Mouse (Mus musculus) thymus, postnatal 14 days (tissue): ENCODE data around the gene Tmem91.
A peak's percentile ranks its signal among the peaks of the same experiment; 100 is the strongest.
"Not testable (repeated sequence)": the region's sequence is repeated elsewhere in the genome, so short reads cannot be mapped to it uniquely, and the experiment has no call there.

Source experiments
- DNase-seq: peaks from one replicate; pipeline ENCODE4 v3.0.0; 2021

The Tmem91 gene

GRCm38 (mm10) chr7:25674719-25675300, at the start of gene Tmem91:
Gene Tmem91 (minus strand): TSS chr7:25675166.
- DNase-seq: peak; percentile 50

GRCm38 (mm10) chr7:25721776-25722175, 46.8 kb upstream of the Tmem91 start:
- DNase-seq: not testable (repeated sequence)

GRCm38 (mm10) chr7:25720760-25721159, 45.8 kb upstream of the Tmem91 start:
- DNase-seq: no peak

GRCm38 (mm10) chr7:25719761-25720610, 45.0 kb upstream of the Tmem91 start:
- DNase-seq: peak; percentile 71

GRCm38 (mm10) chr7:25718788-25719417, 43.9 kb upstream of the Tmem91 start, which contains the start of gene Ccdc97:
Gene Ccdc97 (minus strand): TSS chr7:25719088.
- peak; percentile 92 for DNase-seq

DNA sequence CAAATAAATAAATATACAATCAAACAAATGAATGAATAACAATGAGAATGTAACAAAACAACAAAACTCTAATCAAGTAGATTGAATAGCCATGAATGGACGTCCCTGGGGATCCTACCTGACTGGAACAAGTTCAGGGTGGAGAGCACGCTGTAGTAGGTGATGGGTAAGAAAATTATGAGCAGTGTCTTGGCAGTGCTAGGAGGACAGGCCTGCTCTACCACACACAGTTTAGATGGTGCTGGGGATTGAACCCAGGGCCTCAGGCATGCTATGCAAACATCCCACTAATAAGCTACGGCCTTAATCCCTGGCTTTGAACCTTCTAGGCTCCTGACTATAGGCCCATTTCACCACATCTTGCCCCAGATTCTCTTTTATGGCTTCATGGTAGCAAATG, 42.5 kb upstream of the Tmem91 start:
- no peak for DNase-seq

- DNase-seq: no peak
These were observed 40.8 kb upstream of the Tmem91 start for GRCm38 (mm10) chr7:25715731-25716271.

DNA sequence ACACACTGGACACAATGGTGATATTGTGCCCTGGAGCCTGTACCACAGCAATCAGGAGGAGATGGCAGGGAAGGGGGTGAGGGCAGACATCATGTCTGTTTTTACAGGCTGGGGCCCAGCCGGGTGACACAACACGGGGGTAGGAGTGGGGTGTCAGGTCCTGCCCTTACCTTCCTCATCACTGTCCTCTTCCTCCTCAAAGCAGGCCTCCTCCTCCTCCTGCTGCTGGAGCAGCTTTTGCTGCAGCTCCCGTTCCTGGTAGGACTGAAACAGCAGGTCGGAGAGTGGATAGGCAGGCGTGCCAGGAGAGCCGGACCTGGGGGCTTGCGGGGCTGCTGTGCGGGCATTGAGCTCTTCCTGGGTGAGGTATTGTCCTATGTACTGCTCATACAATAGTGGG, 39.6 kb upstream of the Tmem91 start:
- DNase-seq: no peak

DNA sequence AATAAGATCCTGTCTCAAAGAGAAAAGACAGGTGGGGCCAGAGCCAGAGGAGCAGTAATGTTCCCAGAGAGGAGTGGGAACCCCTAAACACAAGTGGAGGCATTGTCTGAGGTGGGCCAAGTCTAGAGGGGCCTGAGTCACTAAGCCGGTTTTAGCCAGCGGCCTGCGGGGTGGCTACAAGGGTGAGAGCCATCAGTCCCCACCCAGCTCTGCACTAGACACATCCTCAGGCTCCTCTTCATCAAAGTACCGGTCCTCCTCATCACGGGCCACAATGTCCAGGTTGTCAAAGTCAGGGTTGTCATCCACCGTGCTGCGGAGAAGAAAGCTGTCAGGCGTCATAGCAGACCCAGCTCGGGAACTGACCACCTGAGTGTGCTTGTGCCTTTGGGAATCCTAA, 37.8 kb upstream of the Tmem91 start:
- DNase-seq: no peak

GRCm38 (mm10) chr7:25711731-25712197, 36.8 kb upstream of the Tmem91 start:
- no peak for DNase-seq

DNA sequence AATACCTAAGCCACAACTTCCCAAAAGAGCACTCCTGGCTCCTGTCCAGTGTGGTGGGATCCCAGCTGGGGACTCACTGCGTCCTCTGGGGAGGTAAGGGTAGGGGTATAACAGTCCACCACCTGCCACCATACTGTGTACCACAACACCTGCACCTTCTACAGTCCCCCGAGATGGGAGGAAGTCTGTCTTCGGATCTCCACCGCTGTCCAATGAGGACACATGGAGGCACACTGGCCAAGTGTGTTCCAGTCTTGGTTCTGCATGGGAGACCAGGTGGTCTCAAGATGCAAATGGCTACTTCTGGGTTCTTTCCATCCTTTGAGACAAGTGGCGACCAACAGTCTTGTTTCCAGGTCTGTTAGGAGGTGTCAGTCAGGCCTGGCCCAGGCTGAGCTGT, 36.2 kb upstream of the Tmem91 start:
- DNase-seq: no peak

DNA sequence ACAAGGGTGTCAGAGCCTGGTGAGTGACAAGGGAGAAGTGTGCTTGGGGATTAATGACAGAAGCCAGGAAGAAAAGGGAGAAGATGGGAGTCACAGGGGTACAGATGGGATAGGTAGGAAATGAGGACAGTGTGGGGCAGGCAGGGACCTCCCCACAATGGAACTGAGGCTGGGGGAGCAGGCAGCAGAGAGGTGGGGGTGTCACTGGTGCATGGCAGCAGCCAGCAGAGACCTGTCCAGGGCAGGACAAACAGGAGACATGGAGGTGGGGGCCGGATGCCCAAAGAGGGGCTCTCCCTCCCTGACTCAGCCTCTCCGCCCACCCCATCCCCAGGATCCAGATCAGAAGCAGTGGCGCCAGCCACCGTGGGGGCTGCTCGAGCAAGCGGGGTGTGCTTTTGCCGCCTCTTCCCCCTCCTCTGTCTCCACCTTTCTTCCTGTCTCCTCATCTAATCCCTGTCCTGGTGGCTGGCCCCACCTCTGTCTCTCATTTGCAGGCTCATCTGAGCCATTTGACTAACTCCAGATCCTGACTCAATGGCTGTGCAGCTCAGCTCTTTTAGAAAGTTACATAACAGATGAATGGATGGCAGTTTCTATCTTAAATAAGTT, 35.7 kb upstream of the Tmem91 start:
- DNase-seq: no peak

DNA sequence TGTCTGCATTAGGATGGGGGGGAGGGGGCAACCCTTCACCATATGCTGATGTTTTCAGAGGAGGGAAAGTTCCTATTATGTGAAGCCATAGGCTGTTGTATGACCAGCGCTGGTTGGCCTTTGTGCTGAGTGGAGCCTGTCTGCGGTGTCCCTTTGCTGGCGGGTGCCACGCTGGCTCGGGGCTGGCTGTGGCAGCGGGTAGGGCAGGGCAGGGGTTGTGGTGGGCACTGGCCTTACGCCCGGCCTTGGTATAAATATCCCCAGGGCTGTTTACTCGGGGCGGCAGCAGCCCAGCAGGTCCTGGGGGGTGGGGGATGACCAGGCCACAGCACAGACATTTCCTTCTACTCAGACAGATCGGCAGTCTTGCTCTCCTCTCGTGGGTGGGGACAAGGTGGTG, 35.0 kb upstream of the Tmem91 start:
- DNase-seq: no peak

DNA sequence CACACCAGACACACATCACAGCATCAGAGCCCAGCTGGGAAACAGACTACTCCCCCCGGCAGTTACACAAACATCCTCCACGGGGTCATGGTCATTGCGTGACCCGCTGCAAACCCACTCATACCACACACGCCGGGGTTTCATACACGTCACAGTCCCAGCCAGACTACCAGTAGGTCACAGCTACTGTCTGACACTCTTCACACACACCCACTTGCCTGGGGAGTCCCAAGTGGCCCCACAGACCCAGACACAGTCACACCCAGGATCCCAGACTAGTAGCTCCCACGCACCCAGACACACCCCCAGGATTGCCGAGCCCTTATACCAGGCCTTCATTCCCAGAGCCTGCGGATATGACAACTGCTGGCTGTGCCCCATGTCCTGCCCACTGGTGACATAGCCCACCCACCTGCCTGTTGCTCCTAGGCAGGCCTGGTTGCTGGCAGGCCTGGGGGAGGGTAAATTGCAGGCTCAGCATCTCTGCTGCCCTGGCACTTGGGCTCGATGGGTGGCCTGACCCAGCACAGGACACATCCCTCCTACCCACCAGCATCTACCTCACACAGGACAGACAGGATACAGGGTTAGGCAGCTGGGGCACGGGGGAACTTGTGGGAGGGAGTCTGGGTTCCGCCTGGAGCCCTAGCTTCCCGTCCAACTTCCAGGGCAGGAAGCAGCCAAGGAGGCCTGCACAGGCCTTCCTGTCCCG, 32.8 kb upstream of the Tmem91 start:
- DNase-seq: no peak

DNA sequence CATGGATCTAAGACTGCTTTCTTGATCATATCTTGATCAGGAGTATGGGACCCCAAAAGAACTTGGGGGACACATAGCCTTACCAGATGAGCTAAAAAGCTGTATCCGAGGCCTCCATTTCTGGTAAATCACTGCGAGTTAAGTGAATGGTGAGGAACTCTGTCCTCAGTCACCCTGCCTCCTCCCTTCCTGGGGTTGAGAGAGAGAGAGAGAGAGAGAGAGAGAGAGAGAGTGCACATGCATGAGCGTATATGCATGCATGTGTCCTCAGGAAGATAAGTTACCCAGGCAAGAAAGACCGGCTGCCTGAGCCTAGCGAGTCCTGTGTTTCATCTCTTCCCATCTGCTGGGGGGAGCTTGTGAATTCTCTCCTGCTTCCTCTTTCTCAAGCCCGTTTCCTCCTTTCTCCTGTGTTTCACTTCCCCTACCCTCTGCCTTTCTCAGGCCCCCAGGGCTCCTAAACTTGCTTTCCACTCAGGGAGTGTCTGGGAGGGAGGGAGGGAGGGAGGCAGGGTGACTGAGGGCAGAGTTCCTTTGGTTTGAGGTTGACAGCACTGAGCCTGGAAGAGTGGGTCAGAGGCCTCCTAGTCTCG, 31.7 kb upstream of the Tmem91 start:
- no peak for DNase-seq

DNA sequence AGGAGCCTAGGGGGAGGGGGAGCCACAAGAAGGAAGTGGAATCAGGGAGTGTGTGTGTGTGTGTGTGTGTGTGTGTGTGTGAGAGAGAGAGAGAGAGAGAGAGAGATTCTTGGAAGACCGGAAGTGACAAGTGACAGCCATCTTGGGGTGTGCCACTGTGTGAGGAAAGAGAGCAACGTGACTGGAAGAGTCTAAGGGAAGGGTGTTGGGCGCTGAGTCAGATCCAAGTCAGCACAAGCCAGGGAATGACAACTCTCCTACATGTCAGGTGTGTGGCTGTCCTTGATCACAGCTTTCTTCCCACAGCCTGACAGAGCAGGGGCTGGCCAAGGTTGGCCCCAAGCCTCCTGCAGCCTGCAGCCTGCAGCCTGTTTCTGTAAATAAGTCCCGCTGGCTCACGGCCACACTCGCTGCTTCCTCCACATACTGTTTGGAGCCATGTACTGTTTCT, 30.9 kb upstream of the Tmem91 start:
- DNase-seq: no peak

GRCm38 (mm10) chr7:25704716-25705364, 29.9 kb upstream of the Tmem91 start:
- DNase-seq: no peak

- DNase-seq: no peak
These were observed 29.0 kb upstream of the Tmem91 start for GRCm38 (mm10) chr7:25703793-25704494.

DNA sequence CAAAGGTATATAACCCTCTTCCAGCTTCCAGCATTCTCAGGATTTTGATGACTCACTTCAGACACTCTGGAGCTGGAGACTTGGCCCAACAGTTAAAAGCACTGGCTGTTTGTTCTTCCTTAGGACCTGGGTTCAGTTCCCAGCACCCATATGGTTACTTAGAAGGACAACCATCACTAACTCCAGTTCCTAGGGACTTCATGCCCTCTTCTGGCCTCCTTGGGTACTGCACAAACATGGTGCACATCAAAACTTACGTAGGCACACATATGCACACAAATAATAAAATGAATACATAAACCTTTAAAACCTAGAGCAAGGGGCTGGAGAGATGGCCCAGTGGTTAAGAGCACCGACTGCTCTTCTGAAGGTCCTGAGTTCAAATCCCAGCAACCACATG, 27.4 kb upstream of the Tmem91 start:
- DNase-seq: no peak

DNA sequence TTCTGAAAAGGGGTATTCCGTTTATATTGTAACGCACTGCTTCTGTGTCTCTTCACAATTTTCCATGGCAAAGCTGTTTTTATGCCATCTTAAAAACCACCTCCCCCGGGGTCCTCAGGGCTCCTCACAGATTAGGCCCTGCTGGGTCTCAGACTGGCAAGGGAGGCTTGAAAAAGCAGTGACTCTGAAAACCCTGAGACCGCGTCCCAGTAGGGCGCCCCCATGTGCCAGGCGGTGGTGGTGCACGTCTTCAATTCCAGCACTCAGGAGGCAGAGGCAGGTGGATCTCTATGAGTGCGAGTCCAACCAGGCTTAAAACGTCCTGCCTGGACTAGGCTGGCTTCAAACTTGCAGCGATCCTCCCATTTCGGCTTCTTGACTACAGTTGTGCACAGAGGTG, 25.8 kb upstream of the Tmem91 start:
- DNase-seq: no peak

- DNase-seq: no peak
These were observed 24.9 kb upstream of the Tmem91 start for GRCm38 (mm10) chr7:25699851-25700250.
